Mouse (Mus musculus) embryonic facial prominence, embryonic 14.5 days (tissue): ENCODE measurements around the gene Sox6. TPM values are rescaled to one million over a fixed set of nuclear protein-coding genes. Genes with fewer than 3 reads are reported as not detected.
"Not testable (repeated sequence)": the region's sequence is repeated elsewhere in the genome, so short reads cannot be mapped to it uniquely, and the experiment has no call there.

ENCODE experiments used
- ATAC-seq: fragments of 200-750 bp; cut with Nextera tagmentation; 2 replicates; pipeline ENCODE4 v1.8.0; 2017; ENCODE audit warnings: low read depth, moderate number of reproducible peaks, moderate TSS enrichment
- DNase-seq: peaks from one replicate; pipeline ENCODE4 v3.0.0-alpha.2; 2015; ENCODE audit warnings: low spot score
- H3K27ac ChIP-seq: fragments of 300-500 bp; sonication (generic); replicated peaks from 2 replicates; pipeline ENCODE4 v1.5.1; 2014; ENCODE audit warnings: low read depth, mild to moderate bottlenecking, low read length, moderate library complexity
- H3K27me3 ChIP-seq: fragments of 300-500 bp; sonication (generic); replicated peaks from 2 replicates; pipeline ENCODE4 v1.6.1; 2014; ENCODE audit warnings: low read length; ENCODE audit not compliant: control insufficient read depth, insufficient read depth
- H3K36me3 ChIP-seq: fragments of 300-500 bp; sonication (generic); 2 replicates; pipeline ENCODE4 v1.6.1; 2014; ENCODE audit warnings: low read length, mixed read lengths; ENCODE audit not compliant: control insufficient read depth, insufficient read depth
- H3K4me1 ChIP-seq: fragments of 300-500 bp; sonication (generic); 2 replicates; pipeline ENCODE4 v1.6.1; 2014; ENCODE audit warnings: antibody characterized with exemption, low read length; ENCODE audit not compliant: control insufficient read depth, insufficient read depth
- H3K4me2 ChIP-seq: fragments of 300-500 bp; sonication (generic); 2 replicates; pipeline ENCODE4 v1.6.1; 2014; ENCODE audit warnings: low read depth, mild to moderate bottlenecking, low read length, moderate library complexity, mixed read lengths
- H3K4me3 ChIP-seq: fragments of 300-500 bp; sonication (generic); 2 replicates; pipeline ENCODE4 v1.5.1; 2014; ENCODE audit warnings: low read depth, mild to moderate bottlenecking, low read length
- H3K9ac ChIP-seq: fragments of 300-500 bp; sonication (generic); 2 replicates; pipeline ENCODE4 v1.6.1; 2014; ENCODE audit warnings: low read depth, mild to moderate bottlenecking, low read length, moderate library complexity, mixed read lengths
- H3K9me3 ChIP-seq: fragments of 300-500 bp; sonication (generic); 2 replicates; pipeline ENCODE4 v1.6.1; 2016; ENCODE audit warnings: low read length; ENCODE audit not compliant: control insufficient read depth
- WGBS: fragments of 180-500 bp; shearing (Covaris S2); extraction: QIAGEN DNeasy Blood & Tissue Kit; methylation state at CpG from one replicate; pipeline ENCODE4 v1.1.7; 2014; 5-methylcytosine and 5-hydroxymethylcytosine counted together
- polyA plus RNA-seq: library from polyadenylated mRNA; unstranded; fragments of >200 nt; fragmentation: Nextera tagmentation; extraction: Ambion mirVana; gene quantifications from 2 replicates; pipeline ENCODE4 v1.2.1, GENCODE M21; 2014

Gene Sox6
- 46.1 and 49.9 TPM in 2 replicates for polyA plus RNA-seq

- DNase-seq: peak; percentile 25
- no peak for ATAC-seq
- peaks cover 70% of the 10 kb centered on the region for H3K27me3 ChIP-seq
These were observed at the start of gene Sox6 for GRCm38 (mm10) chr7:116038511-116038910. Gene Sox6, minus strand, starts transcription at chr7:116038796.

DNA sequence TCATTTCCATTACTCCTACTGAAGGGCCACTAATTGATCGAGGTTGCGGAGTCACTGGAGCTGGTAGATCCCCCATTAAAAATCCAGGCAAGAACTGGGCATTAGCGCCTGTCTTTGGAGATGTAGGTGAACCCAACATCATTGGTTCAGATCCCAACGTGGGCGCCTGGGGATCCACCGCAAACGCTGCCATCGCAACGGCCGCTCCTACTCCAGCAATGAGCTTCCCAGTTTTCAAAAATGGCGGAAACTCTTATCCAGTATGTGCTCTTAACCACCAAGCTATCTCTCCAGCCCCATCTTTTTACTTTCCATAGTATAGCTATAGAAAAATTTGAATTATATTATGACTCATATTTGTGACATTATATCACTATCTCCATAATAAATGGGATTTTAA lies 45.8 kb upstream of the Sox6 start, which contains the start of gene Gm4353:
Gm4353 (minus strand) TSS at position 270 of the 400 bp plus-strand sequence.
- DNase-seq, H3K4me1 ChIP-seq, H3K36me3 ChIP-seq, ATAC-seq, H3K27ac ChIP-seq, H3K9ac ChIP-seq, H3K4me3 ChIP-seq, H3K4me2 ChIP-seq, H3K27me3 ChIP-seq, H3K9me3 ChIP-seq: not testable (repeated sequence)
- 93% methylated on average over 11 of the region's 11 CpGs for WGBS

More at GRCm38 (mm10) chr7:116038511-116038910, at the start of gene Sox6:
- 0 out of 2 replicates have a peak, but pooled peaks cover 4% of the 10 kb centered on the region for H3K4me1 ChIP-seq
- H3K9ac ChIP-seq: peak within 1 kb of the TSS; percentile 50
- peak within 1 kb of the TSS; percentile 4 for H3K27ac ChIP-seq
- under 1% methylated on average over 11 of the region's 11 CpGs for WGBS
- H3K4me3 ChIP-seq: peak within 1 kb of the TSS; percentile 64
- no peaks in the 10 kb centered on the region for H3K9me3 ChIP-seq
- H3K4me2 ChIP-seq: peak within 1 kb of the TSS; percentile 99
- no peaks in the 10 kb centered on the region for H3K36me3 ChIP-seq

DNA sequence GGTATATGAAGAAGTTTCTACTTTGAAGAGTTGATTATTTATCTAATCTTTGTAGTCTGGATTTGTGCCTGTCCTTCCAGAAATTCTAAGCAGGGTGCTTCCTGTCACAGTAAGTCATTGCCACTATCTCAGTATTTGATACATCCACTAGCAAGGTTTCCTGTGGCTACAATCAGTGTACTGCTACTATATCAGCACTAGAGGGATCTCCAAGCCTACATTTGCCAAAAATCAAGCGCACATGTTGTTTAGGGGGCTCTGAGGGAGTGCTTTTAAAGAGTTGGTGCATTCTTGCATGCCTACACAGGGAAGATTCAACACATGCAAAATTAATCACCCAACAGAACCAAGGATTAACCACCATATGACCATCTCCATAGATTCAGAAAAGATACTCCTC lies 22.1 kb upstream of the Sox6 start:
- DNase-seq (no peak), ATAC-seq (no peak)
- H3K4me1 ChIP-seq: no peaks in the 10 kb centered on the region
- H3K27me3 ChIP-seq: no peaks in the 10 kb centered on the region
- no peaks in the 10 kb centered on the region for H3K9me3 ChIP-seq
- WGBS: 46% methylated on average over 1 of the region's 1 CpGs
- no peak overlapping the region for H3K27ac ChIP-seq
- no peak overlapping the region for H3K4me2 ChIP-seq
- no peaks in the 10 kb centered on the region for H3K36me3 ChIP-seq
- no peak overlapping the region for H3K4me3 ChIP-seq
- H3K9ac ChIP-seq: no peak overlapping the region

GRCm38 (mm10) chr7:116040470-116041019 lies 1.9 kb upstream of the Sox6 start:
- WGBS: 22% methylated on average over 15 of the region's 15 CpGs
- Histone ChIP-seq H3K4me3 (peak overlapping the region; percentile 64), H3K9ac (peak overlapping the region; percentile 14; the same call in 1 of the 2 replicates), H3K27me3 (peaks cover 50% of the 10 kb centered on the region), H3K27ac (no peak overlapping the region; the same call in 1 of the 2 replicates), H3K4me1 (no peaks in the 10 kb centered on the region), H3K9me3 (no peaks in the 10 kb centered on the region), H3K4me2 (peak overlapping the region; percentile 99), H3K36me3 (no peaks in the 10 kb centered on the region)
- DNase-seq (no peak), ATAC-seq (peak; percentile 16; the same call in 1 of the 2 replicates)

DNA sequence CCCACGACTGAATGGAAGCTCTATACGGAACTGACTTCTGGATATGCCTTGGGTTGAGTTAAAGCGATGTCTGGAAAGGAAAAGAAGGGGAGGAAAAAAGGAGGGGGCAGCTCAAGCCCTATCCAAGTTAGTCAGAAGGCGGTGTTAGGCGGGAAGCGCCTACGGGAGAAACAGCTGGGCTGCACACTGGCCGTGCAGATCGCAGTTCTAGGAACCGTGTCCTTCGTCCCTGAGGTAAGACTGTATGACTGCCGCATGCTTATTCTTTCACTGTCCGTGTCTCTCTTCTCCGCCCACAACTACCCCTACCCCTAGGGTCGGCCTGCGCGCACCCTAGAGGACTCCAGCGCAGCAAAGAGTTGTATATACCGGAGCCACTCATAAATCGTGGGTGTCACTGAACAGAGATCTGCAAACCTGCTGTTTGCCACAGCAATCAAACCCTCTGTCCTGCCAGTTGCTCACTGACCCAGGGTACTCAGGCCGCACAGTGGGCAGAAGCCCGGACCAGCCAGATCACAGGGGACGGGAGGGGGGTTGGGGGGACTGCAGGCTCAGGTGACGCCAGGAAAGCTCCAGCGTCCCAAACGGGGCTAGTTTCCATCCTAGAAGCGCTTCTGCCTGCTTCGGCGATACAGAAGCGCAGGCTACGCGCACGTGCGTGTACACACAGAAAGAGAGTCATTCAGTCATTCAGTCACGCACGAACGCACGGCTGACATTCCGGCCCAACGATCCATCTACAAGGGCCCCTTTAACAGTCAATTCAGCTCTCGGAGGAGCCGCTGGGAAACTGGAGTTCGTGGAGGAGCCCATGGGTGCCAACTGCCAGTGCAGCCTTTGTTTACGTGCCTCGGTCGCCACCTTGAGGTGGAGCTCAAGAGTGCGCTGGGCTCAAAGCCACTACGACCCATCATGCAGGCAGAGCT lies 1.2 kb upstream of the Sox6 start:
- peak; percentile 92 for DNase-seq
- peak overlapping the region; percentile 99 for H3K4me2 ChIP-seq
- peak; percentile 90 for ATAC-seq
- H3K9me3 ChIP-seq: no peaks in the 10 kb centered on the region
- WGBS: under 1% methylated on average over 48 of the region's 48 CpGs
- no peaks in the 10 kb centered on the region for H3K4me1 ChIP-seq
- H3K9ac ChIP-seq: peak overlapping the region; percentile 50
- peaks cover 57% of the 10 kb centered on the region for H3K27me3 ChIP-seq
- H3K36me3 ChIP-seq: no peaks in the 10 kb centered on the region
- peak overlapping the region; percentile 64 for H3K4me3 ChIP-seq
- peak overlapping the region; percentile 4 for H3K27ac ChIP-seq

- no peak for ATAC-seq
- H3K27ac ChIP-seq: peak within 1 kb of the TSS; percentile 4
These were observed 571 bp upstream of the Sox6 start, which contains the start of gene 1110004F10Rik for GRCm38 (mm10) chr7:116039196-116039537. Gene 1110004F10Rik, plus strand, starts transcription at chr7:116039397.

DNA sequence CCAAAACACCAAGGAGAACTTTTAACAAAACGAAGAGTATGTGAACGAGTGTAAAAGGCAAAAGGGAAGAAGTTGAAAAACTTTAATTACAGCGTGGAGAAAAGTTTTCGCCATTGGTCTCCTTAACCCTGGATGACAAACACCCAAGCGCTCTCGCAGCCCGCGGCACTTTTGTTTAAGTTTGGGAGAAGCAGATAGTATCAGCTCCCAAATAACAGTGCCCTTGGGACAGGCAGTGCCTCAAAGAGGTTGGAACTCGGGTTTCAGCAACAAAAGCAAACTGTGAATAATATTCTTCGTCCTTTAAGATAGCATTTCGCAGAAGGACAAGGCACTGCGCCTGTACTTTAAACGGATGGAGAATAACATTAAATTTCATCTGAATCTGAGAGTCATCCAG lies 572 bp downstream of the Sox6 start:
- Histone ChIP-seq H3K4me3 (peak overlapping the region; percentile 64), H3K9ac (peak overlapping the region; percentile 50), H3K4me1 (0 out of 2 replicates have a peak, but pooled peaks cover 4% of the 10 kb centered on the region), H3K36me3 (no peaks in the 10 kb centered on the region), H3K27me3 (peaks cover 73% of the 10 kb centered on the region), H3K4me2 (peak overlapping the region; percentile 99), H3K9me3 (no peaks in the 10 kb centered on the region), H3K27ac (no peak overlapping the region)
- no peak for ATAC-seq
- 2% methylated on average over 13 of the region's 13 CpGs for WGBS
- peak; percentile 32 for DNase-seq

More at GRCm38 (mm10) chr7:116039196-116039537, 571 bp upstream of the Sox6 start, which contains the start of gene 1110004F10Rik:
- Histone ChIP-seq H3K36me3 (no peaks in the 10 kb centered on the region), H3K4me1 (0 out of 2 replicates have a peak, but pooled peaks cover 3% of the 10 kb centered on the region), H3K9me3 (no peaks in the 10 kb centered on the region), H3K9ac (peak within 1 kb of the TSS; percentile 50), H3K27me3 (peaks cover 63% of the 10 kb centered on the region), H3K4me3 (peak within 1 kb of the TSS; percentile 64), H3K4me2 (peak within 1 kb of the TSS; percentile 99)
- WGBS: under 1% methylated on average over 11 of the region's 11 CpGs
- peak; percentile 16 for DNase-seq
